Comparison of ENCODE assay signal across 14 mouse cellular contexts in genomic region chr10:3556538-3556937, GRCm38 (mm10). TPM values are rescaled to one million over a fixed set of nuclear protein-coding genes. Genes with fewer than 3 reads are reported as not detected.
"Had no signal": no experiment of that assay in that cellular context is flagged by ENCODE, and none has a peak within 500 bp of the region (broad histone marks: within the 10 kb centered on the region; RNA-seq: fewer than 3 reads in every experiment).

No protein-coding gene starts in this region.

- H3K27ac ChIP-seq: liver, embryonic 12.5 days; liver, embryonic 14.5 days; midbrain, embryonic 10.5 days; midbrain, embryonic 12.5 days; neural tube, embryonic 12.5 days had no signal

- H3K4me2 ChIP-seq: liver, embryonic 12.5 days; midbrain, embryonic 12.5 days; neural tube, embryonic 12.5 days had no signal

- H3K36me3 ChIP-seq: liver, embryonic 12.5 days; midbrain, embryonic 10.5 days; midbrain, embryonic 12.5 days; neural tube, embryonic 12.5 days had no signal

- H3K27me3 ChIP-seq: liver, embryonic 12.5 days; midbrain, embryonic 12.5 days; neural tube, embryonic 12.5 days had no signal

- H3K4me1 ChIP-seq: liver, embryonic 12.5 days; midbrain, embryonic 10.5 days; midbrain, embryonic 12.5 days; neural tube, embryonic 12.5 days had no signal

- H3K9ac ChIP-seq: liver, embryonic 12.5 days; liver, embryonic 14.5 days; midbrain, embryonic 12.5 days; neural tube, embryonic 12.5 days had no signal

- ATAC-seq: liver, embryonic 12.5 days; midbrain, embryonic 16.5 days had no signal

- H3K4me3 ChIP-seq: liver, embryonic 12.5 days; midbrain, embryonic 10.5 days; midbrain, embryonic 12.5 days; neural tube, embryonic 12.5 days had no signal

- H3K9me3 ChIP-seq: liver, embryonic 12.5 days; midbrain, embryonic 10.5 days; midbrain, embryonic 12.5 days; neural tube, embryonic 12.5 days had no signal

- DNase-seq: lung, adult 18-20 months; lung, postnatal 10 days; midbrain, embryonic 14.5 days; right cerebral cortex, postnatal 14 days; thymus, adult 18-20 months; thymus, postnatal 14 days; thymus, postnatal 36 days had no signal

RNA-seq across cellular contexts. Expression of gene Iyd, which starts 16.5 kb away (rescaled TPM):
- polyA plus RNA-seq: midbrain, embryonic 10.5 days; neural tube, embryonic 12.5 days; spleen, adult 2 months had no signal
